Comparison of ENCODE assay signal across 28 mouse cellular contexts in genomic region chr12:89836271-89836670, GRCm38 (mm10).
"Had no signal": no experiment of that assay in that cellular context is flagged by ENCODE, and none has a peak within 500 bp of the region (broad histone marks: within the 10 kb centered on the region; RNA-seq: fewer than 3 reads in every experiment).

No protein-coding gene starts in this region.

- H3K27me3 ChIP-seq: embryonic facial prominence, embryonic 12.5 days; embryonic facial prominence, embryonic 13.5 days; embryonic facial prominence, embryonic 15.5 days; forebrain, embryonic 12.5 days; forebrain, embryonic 13.5 days; forebrain, embryonic 15.5 days had no signal

- H3K36me3 ChIP-seq: embryonic facial prominence, embryonic 10.5 days; embryonic facial prominence, embryonic 12.5 days; embryonic facial prominence, embryonic 13.5 days; embryonic facial prominence, embryonic 15.5 days; forebrain, embryonic 10.5 days; forebrain, embryonic 12.5 days; forebrain, embryonic 15.5 days had no signal

- H3K4me1 ChIP-seq: embryonic facial prominence, embryonic 10.5 days; embryonic facial prominence, embryonic 12.5 days; embryonic facial prominence, embryonic 13.5 days; embryonic facial prominence, embryonic 15.5 days; forebrain, embryonic 10.5 days; forebrain, embryonic 12.5 days; forebrain, embryonic 13.5 days; forebrain, embryonic 15.5 days had no signal

- H3K4me2 ChIP-seq: embryonic facial prominence, embryonic 12.5 days; embryonic facial prominence, embryonic 13.5 days; embryonic facial prominence, embryonic 15.5 days; forebrain, embryonic 12.5 days; forebrain, embryonic 13.5 days; forebrain, embryonic 15.5 days had no signal

- H3K27ac ChIP-seq: embryonic facial prominence, embryonic 10.5 days; embryonic facial prominence, embryonic 12.5 days; embryonic facial prominence, embryonic 13.5 days; embryonic facial prominence, embryonic 15.5 days; forebrain, embryonic 10.5 days; forebrain, embryonic 12.5 days; forebrain, embryonic 13.5 days; forebrain, embryonic 15.5 days; heart, adult 2 months had no signal

- H3K4me3 ChIP-seq: embryonic facial prominence, embryonic 10.5 days; embryonic facial prominence, embryonic 12.5 days; embryonic facial prominence, embryonic 13.5 days; embryonic facial prominence, embryonic 15.5 days; erythroblast, embryonic 14.5 days; forebrain, embryonic 10.5 days; forebrain, embryonic 12.5 days; forebrain, embryonic 13.5 days; forebrain, embryonic 15.5 days; heart, adult 2 months had no signal

- DNase-seq: cerebellum, adult 2 months; cerebellum, adult 8-10 months; cerebellum, adult 9-10 months; cerebellum, adult 9-11 months; cerebellum, postnatal 10 days; cerebellum, postnatal 14 days; cerebellum, postnatal 25 days; cerebellum, postnatal 36 days; embryo, embryonic 11 days; forebrain, postnatal 0 days; gastrocnemius, postnatal 10 days; gastrocnemius, postnatal 14 days; gastrocnemius, postnatal 25 days; gastrocnemius, postnatal 36 days; heart, adult 11 months; heart, adult 18-20 months; heart, adult 2 months had no signal

- ATAC-seq: forebrain, embryonic 13.5 days; forebrain, embryonic 14.5 days; forebrain, embryonic 15.5 days; forebrain, embryonic 16.5 days; forebrain, postnatal 0 days had no signal

- H3K9ac ChIP-seq: embryonic facial prominence, embryonic 12.5 days; embryonic facial prominence, embryonic 13.5 days; embryonic facial prominence, embryonic 15.5 days; forebrain, embryonic 12.5 days; forebrain, embryonic 13.5 days; forebrain, embryonic 15.5 days; forebrain, postnatal 0 days had no signal

- H3K9me3 ChIP-seq: embryonic facial prominence, embryonic 10.5 days; embryonic facial prominence, embryonic 12.5 days; embryonic facial prominence, embryonic 13.5 days; embryonic facial prominence, embryonic 15.5 days; forebrain, embryonic 10.5 days; forebrain, embryonic 12.5 days; forebrain, embryonic 13.5 days; forebrain, embryonic 15.5 days had no signal
